Mouse (Mus musculus) left cerebral cortex, postnatal 25 days (tissue): Measurements from ENCODE around the gene Zfhx3. TPM values are rescaled to one million over a fixed set of nuclear protein-coding genes. Genes with fewer than 3 reads are reported as not detected.

Experiments
- DNase-seq, 2 experiments: peaks; one replicate each; pipeline ENCODE4 v3.0.0; 2022; ENCODE audit warnings: low spot score in 2 of 2, mixed read lengths in 1 of 2
- intact Hi-C: fragments of 180-260 bp; cut with DNase I; formaldehyde crosslinking; loops from one replicate; pipeline ENCODE4 v1.15.1; 2025
- total RNA-seq, 2 experiments: library from RNA; stranded (reverse); gene quantifications; 2 replicates each; pipeline ENCODE4 v1.2.3; 2021

The Zfhx3 gene
- total RNA-seq, 2 experiments from 2014 or later: 4.1 to 7.0 TPM

- intact Hi-C loops: no loop called here
- DNase-seq: no peak
Measured at GRCm38 (mm10) chr8:108300964-108301615, 358.6 kb downstream of the Zfhx3 start.

GRCm38 (mm10) chr8:108301654-108302053 is 359.2 kb downstream of the Zfhx3 start:
- DNase-seq: no peak
- intact Hi-C loops: no loop called here

GRCm38 (mm10) chr8:108305368-108305767 is 362.9 kb downstream of the Zfhx3 start:
- intact Hi-C loops: no loop called here
- DNase-seq: no peak

GRCm38 (mm10) chr8:108309525-108310246 is 367.2 kb downstream of the Zfhx3 start:
- intact Hi-C loops: no loop called here
- DNase-seq: peak in 1 of 2 experiments; percentile 2

GRCm38 (mm10) chr8:108315046-108315445 is 372.6 kb downstream of the Zfhx3 start:
- intact Hi-C loops: no loop called here
- no peak for DNase-seq

- intact Hi-C loops: no loop called here
- no peak for DNase-seq
Measured at GRCm38 (mm10) chr8:108317532-108318093, 375.2 kb downstream of the Zfhx3 start.

GRCm38 (mm10) chr8:108327711-108328110 is 385.3 kb downstream of the Zfhx3 start:
- peak in 1 of 2 experiments; percentile 10 for DNase-seq
- intact Hi-C loops: no loop called here

- intact Hi-C loops: no loop called here
- DNase-seq: peak in 1 of 2 experiments; percentile 4
Measured at GRCm38 (mm10) chr8:108348352-108348751, 405.9 kb downstream of the Zfhx3 start.

GRCm38 (mm10) chr8:108348776-108349175 is 406.3 kb downstream of the Zfhx3 start:
- DNase-seq: no peak
- intact Hi-C loops: no loop called here

- DNase-seq: no peak
- intact Hi-C loops: no loop called here
Measured at GRCm38 (mm10) chr8:108355119-108355777, 412.8 kb downstream of the Zfhx3 start.

GRCm38 (mm10) chr8:108361402-108361801 is 419.0 kb downstream of the Zfhx3 start:
- intact Hi-C loops: no loop called here

GRCm38 (mm10) chr8:108362421-108362820 is 420.0 kb downstream of the Zfhx3 start:
- no peak for DNase-seq
- intact Hi-C loops: no loop called here

More at GRCm38 (mm10) chr8:108361402-108361801, 419.0 kb downstream of the Zfhx3 start:
- no peak for DNase-seq

GRCm38 (mm10) chr8:108363435-108363834 is 421.0 kb downstream of the Zfhx3 start:
- no peak for DNase-seq
- intact Hi-C loops: no loop called here

GRCm38 (mm10) chr8:108363856-108364255 is 421.4 kb downstream of the Zfhx3 start:
- DNase-seq: no peak
- intact Hi-C loops: no loop called here

GRCm38 (mm10) chr8:108369081-108369480 is 426.6 kb downstream of the Zfhx3 start:
- DNase-seq: peak; percentile 6 to 40
- intact Hi-C loops: no loop called here

- no peak for DNase-seq
- intact Hi-C loops: no loop called here
Measured at GRCm38 (mm10) chr8:108370731-108371130, 428.3 kb downstream of the Zfhx3 start.

- intact Hi-C loops: no loop called here
Measured at GRCm38 (mm10) chr8:108373046-108373445, 430.6 kb downstream of the Zfhx3 start.

GRCm38 (mm10) chr8:108378036-108378435 is 435.6 kb downstream of the Zfhx3 start:
- intact Hi-C loops: no loop called here
- DNase-seq: no peak

More at GRCm38 (mm10) chr8:108373046-108373445, 430.6 kb downstream of the Zfhx3 start:
- no peak for DNase-seq

GRCm38 (mm10) chr8:108383121-108383520 is 440.7 kb downstream of the Zfhx3 start:
- intact Hi-C loops: no loop called here

More at GRCm38 (mm10) chr8:108383121-108383520, 440.7 kb downstream of the Zfhx3 start:
- DNase-seq: no peak
